Mouse (Mus musculus) gastrocnemius, adult 2 months (tissue): ENCODE measurements around the gene Nrsn2. TPM values are rescaled to one million over a fixed set of nuclear protein-coding genes. Genes with fewer than 3 reads are reported as not detected.

Experiments
- DNase-seq: peaks from one replicate; pipeline ENCODE4 v3.0.0; 2022
- H3K27ac ChIP-seq: fragments of 200-600 bp; 2 replicates; pipeline ENCODE4 v1.8.1; 2022; ENCODE audit warnings: mild to moderate bottlenecking
- H3K4me3 ChIP-seq: fragments of 200-600 bp; 2 replicates; pipeline ENCODE4 v1.8.1; 2022; ENCODE audit warnings: mild to moderate bottlenecking, moderate library complexity
- CTCF ChIP-seq: fragments of 200-600 bp; IDR thresholded peaks from 2 replicates; pipeline ENCODE4 v1.8.1; 2022; ENCODE audit warnings: antibody characterized with exemption, mild to moderate bottlenecking, moderate library complexity
- intact Hi-C: fragments of 180-260 bp; cut with DNase I; formaldehyde crosslinking; loops from one replicate; pipeline ENCODE4 v1.15.1; 2025
- total RNA-seq, 2 experiments: library from RNA; stranded (reverse); gene quantifications; 2 replicates each; pipeline ENCODE4 v1.2.3; 2021

The Nrsn2 gene
- total RNA-seq, 2 experiments from 2014 or later = not detected

GRCm38 (mm10) chr2:152346776-152347465 is 29.5 kb downstream of the Nrsn2 start:
- TF ChIP-seq CTCF = no peak
- H3K27ac ChIP-seq = no peak overlapping the region
- intact Hi-C loops = no loop called here
- no peak overlapping the region for H3K4me3 ChIP-seq
- DNase-seq = no peak

GRCm38 (mm10) chr2:152345393-152345792 is 31.0 kb downstream of the Nrsn2 start:
- H3K4me3 ChIP-seq = no peak overlapping the region
- H3K27ac ChIP-seq = no peak overlapping the region
- DNase-seq = no peak
- intact Hi-C loops = no loop called here
- TF ChIP-seq CTCF = no peak

DNA sequence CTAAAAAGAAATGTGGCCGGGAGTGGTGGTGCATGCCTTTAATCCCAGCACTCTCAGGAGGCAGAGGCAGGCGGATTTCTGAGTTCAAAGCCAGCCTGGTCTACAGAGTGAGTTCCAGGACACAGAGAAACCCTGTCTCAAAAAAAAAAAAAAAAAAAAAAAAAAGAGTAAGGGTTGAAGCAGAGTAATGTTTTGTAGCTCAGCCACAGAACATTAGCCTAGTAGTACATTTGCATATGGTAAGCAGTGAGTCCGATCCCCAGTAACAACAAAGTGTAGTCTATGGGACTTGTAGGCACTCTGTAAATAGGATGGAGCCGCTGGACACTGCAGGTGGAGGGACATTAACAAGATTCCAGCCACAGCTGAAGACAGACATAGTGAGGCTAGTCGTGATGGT is 31.5 kb downstream of the Nrsn2 start:
- intact Hi-C loops = no loop called here
- DNase-seq = no peak
- Histone ChIP-seq H3K27ac (peak overlapping the region; percentile 88), H3K4me3 (no peak overlapping the region)
- TF ChIP-seq CTCF = no peak

DNA sequence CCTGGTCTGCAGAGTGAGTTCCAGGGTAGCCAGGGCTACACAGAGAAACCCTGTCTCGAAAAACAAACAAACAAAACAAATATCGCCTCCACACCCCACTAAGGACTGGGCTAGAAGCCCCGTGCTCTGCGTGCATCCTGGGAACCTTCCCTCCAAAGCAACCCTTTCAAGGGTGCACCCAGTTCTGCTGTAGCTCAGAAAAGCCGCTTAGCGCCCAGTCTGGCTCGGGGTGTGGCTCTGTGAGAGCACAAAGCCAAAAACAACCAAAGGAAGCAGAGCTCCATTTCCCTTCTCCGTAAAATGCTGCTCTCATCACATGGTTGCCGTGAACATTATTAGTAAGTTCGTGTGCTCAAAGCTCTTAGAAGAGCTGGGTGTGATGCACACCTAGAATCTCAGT is 32.1 kb downstream of the Nrsn2 start:
- no peak for DNase-seq
- intact Hi-C loops = no loop called here
- H3K27ac ChIP-seq = peak overlapping the region; percentile 88
- peak overlapping the region; percentile 79 for H3K4me3 ChIP-seq
- no peak for TF ChIP-seq CTCF

- peak; percentile 88 for DNase-seq
- peak within 1 kb of the TSS; percentile 88 for H3K27ac ChIP-seq
- peak; percentile 61 for TF ChIP-seq CTCF
- intact Hi-C loops = no loop called here
- H3K4me3 ChIP-seq = peak within 1 kb of the TSS; percentile 79
Observed at GRCm38 (mm10) chr2:152343329-152344213, 32.9 kb downstream of the Nrsn2 start, which contains the start of gene Trib3. TSS of gene Trib3 (minus strand) at chr2:152344032.

DNA sequence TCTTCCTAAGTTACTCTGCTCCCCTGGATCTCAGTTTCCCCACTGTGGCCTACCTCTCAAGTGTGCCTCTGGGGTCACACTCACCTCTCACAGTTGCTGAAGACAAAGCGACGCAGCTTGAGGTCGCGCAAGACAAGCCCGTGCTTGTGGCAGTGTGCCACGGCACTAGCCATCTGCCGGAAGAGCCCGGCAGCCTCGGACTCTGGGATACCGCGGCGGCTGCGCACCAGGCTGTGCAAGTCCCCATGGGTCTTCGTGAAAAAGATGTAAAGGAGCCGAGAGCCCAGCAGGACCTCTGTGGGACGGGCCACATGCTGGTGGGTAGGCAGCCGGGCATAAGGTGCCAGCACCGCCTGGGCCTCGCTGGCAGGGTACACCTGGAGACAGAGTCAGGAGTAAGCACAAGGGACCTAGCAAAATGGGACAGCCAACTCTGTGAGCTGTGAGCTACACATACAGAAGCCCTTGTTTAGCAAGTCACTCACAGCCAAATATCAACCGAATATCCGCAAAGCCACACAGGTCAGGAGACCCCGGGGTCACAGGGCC is 36.7 kb downstream of the Nrsn2 start:
- Histone ChIP-seq H3K27ac (no peak overlapping the region), H3K4me3 (no peak overlapping the region)
- intact Hi-C loops = no loop called here
- no peak for TF ChIP-seq CTCF
- DNase-seq = no peak

DNA sequence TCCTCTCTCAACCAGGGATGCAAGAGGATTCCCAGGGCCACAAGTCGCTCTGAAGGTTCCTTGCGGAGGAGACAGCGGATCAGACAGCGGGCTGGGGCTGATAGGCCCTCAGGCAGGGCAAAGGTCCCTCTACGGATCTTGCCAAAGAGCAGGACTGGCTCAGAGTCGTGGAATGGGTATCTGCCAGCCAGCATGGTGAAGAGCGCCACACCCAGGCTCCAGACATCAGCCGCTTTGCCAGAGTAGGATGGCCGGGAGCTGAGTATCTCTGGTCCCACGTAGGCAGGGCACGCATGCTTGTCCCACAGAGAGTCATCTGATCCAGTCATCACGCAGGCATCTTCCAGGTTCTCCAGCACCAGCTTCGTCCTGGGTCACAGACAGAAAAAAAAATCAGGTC is 38.1 kb downstream of the Nrsn2 start:
- no peak for TF ChIP-seq CTCF
- Histone ChIP-seq H3K27ac (no peak overlapping the region), H3K4me3 (no peak overlapping the region)
- no peak for DNase-seq
- intact Hi-C loops = no loop called here

DNA sequence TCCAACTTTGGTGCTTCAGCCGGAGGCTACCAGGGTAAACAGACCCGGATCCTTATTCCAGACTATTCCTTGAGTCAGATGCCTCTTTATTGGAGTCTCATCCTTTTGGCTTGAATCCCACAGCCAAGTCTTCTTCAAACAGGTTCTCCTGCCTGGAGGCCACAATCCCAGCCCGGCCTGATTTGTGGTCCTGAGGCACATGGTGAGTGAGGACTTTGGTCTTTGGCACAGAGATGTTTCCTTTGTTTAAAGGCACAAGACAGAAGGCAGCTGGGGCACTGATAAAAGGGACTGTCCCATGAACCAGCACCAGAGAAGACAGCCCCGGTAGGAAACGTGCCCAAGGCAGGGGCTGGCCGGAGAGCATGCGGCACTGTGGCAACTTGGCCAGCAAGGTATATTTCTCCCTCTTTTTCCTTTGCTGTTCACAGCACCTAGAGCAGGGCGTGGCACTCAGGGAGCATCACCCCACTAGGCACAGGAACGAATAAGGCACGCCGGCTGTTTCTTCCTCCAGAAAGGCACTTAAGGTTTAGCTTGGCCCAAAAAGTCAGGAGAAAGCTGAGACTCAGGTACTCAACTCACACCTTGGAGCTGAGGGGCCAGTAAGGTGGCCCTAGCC is 38.7 kb downstream of the Nrsn2 start:
- Histone ChIP-seq H3K27ac (no peak overlapping the region), H3K4me3 (no peak overlapping the region)
- TF ChIP-seq CTCF = no peak
- intact Hi-C loops = no loop called here
- no peak for DNase-seq

DNA sequence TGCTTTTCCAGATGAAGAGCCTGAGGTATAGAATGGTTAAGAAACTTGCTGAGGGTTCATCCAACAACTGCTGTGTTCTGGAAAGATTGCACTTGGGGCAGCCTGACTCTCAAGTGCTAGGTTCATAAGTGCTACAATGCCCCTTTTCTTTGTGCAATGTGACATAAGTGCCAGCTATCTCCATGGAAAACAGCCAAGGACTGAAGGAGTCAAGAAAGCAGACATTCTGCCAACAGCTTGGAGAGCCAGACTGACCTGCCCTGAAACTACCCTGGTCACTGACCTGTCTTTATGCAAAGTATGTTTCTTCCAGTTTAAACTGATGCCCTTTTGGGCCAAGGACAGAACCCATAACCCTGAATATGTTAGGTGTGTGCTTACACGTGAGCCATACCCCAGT is 39.6 kb downstream of the Nrsn2 start:
- DNase-seq = no peak
- Histone ChIP-seq H3K27ac (no peak overlapping the region), H3K4me3 (no peak overlapping the region)
- no peak for TF ChIP-seq CTCF
- intact Hi-C loops = no loop called here

GRCm38 (mm10) chr2:152335289-152335820 is 41.1 kb downstream of the Nrsn2 start:
- no peak overlapping the region for H3K4me3 ChIP-seq
- no peak for TF ChIP-seq CTCF

GRCm38 (mm10) chr2:152333345-152334006 is 43.0 kb downstream of the Nrsn2 start:
- H3K27ac ChIP-seq = no peak overlapping the region
- H3K4me3 ChIP-seq = no peak overlapping the region
- TF ChIP-seq CTCF = no peak
- no peak for DNase-seq
- intact Hi-C loops = loop anchor here (5.0 kb wide), 2 partner anchors 41 to 106 kb away; partner anchors contain the start of genes Csnk2a1 and Tbc1d20

More at GRCm38 (mm10) chr2:152335289-152335820, 41.1 kb downstream of the Nrsn2 start:
- no peak for DNase-seq
- intact Hi-C loops = no loop called here
- no peak overlapping the region for H3K27ac ChIP-seq
